Mouse (Mus musculus): ENCODE measurements around the gene Slain1.

DNA sequence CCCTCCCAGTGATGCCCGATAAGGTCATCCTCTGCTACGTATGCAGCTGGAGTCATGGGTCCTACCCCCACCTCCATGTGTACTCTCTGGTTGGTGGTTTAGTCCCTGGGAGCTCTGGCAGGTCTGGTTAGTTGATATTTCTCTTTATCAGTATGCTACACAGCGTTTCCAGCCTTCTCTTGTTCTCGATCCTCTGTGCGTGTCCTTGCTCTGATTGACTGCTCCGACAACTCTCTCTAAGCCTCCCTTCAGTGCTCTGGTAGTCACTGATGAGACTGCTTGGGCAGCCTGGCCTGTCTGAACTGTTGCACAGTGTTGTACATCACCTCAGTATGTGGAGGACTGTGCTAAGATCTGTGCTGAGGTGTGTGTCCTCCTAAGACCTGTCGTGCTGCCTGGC lies 70.1 kb downstream of the Slain1 start:
- TF ChIP-seq CTCF (IDR thresholded peaks at IDR 0.05; ENCODE audit: low read depth) = no peak
- TF ChIP-seq EP300 (IDR thresholded peaks at IDR 0.05; ENCODE audit: low read depth) = peak; percentile 50; the same call in 1 of the 2 replicates
